Comparison of ENCODE assay signal across 8 mouse cellular contexts in genomic region chr9:59692145-59692544, GRCm38 (mm10). TPM values are rescaled to one million over a fixed set of nuclear protein-coding genes. Genes with fewer than 3 reads are reported as not detected.
DNase-seq lines count a peak whose midpoint lies in the region; ATAC-seq and TF ChIP-seq lines count a peak whose summit lies in the region.

No protein-coding gene starts in this region.

- no peaks in the 10 kb centered on the region for H3K36me3 ChIP-seq in hindbrain, postnatal 0 days (ENCODE audit: insufficient read depth, low read length)
- no peaks in the 10 kb centered on the region for H3K36me3 ChIP-seq in liver, embryonic 13.5 days
- H3K36me3 ChIP-seq in neural tube, embryonic 13.5 days, result no peaks in the 10 kb centered on the region

- H3K4me1 ChIP-seq in hindbrain, postnatal 0 days (ENCODE audit: insufficient read depth, low read length), result peaks cover 10% of the 10 kb centered on the region
- peaks cover 4% of the 10 kb centered on the region; the same call in 1 of the 2 replicates for H3K4me1 ChIP-seq in liver, embryonic 13.5 days (replicated peaks)
- peaks cover 18% of the 10 kb centered on the region for H3K4me1 ChIP-seq in neural tube, embryonic 13.5 days (replicated peaks)

- H3K27ac ChIP-seq in hindbrain, postnatal 0 days, result peak overlapping the region; percentile 54
- no peak overlapping the region for H3K27ac ChIP-seq in liver, embryonic 13.5 days
- 0 out of 2 replicates have a peak overlapping the region, but pooled peaks have one; percentile 28 for H3K27ac ChIP-seq in neural tube, embryonic 13.5 days (replicated peaks)

- 13% methylated on average over 9 of the region's 9 CpGs for WGBS in hindbrain, postnatal 0 days
- 47% methylated on average over 9 of the region's 9 CpGs for WGBS in liver, embryonic 13.5 days (ENCODE audit: insufficient replicate concordance)
- WGBS in neural tube, embryonic 13.5 days, result 37% methylated on average over 9 of the region's 9 CpGs

- no peaks in the 10 kb centered on the region for H3K9me3 ChIP-seq in hindbrain, postnatal 0 days (ENCODE audit: low read length)
- H3K9me3 ChIP-seq in liver, embryonic 13.5 days (replicated peaks), result no peaks in the 10 kb centered on the region
- no peaks in the 10 kb centered on the region for H3K9me3 ChIP-seq in neural tube, embryonic 13.5 days

- DNase-seq in frontal cortex, postnatal 14 days (ENCODE audit: low spot score in 2 of 2), result no peak
- DNase-seq in adrenal gland, adult 8-10 months, result peak; percentile 32
- peak; percentile 79 for DNase-seq in fibroblast of lung, adult 2 months (ENCODE audit: low read depth)
- DNase-seq in hindbrain, postnatal 0 days (ENCODE audit: low spot score), result peak; percentile 65
- no peak for DNase-seq in liver, embryonic 13.5 days
- no peak for DNase-seq in yolk sac, embryonic 10.5 days (ENCODE audit: low spot score)

- peak; percentile 59 for ATAC-seq in frontal cortex, adult (ENCODE audit: low TSS enrichment)
- ATAC-seq in hindbrain, postnatal 0 days, result peak; percentile 84
- no peak for ATAC-seq in liver, embryonic 13.5 days (ENCODE audit: low read depth)
- peak; percentile 78 for ATAC-seq in neural tube, embryonic 13.5 days (ENCODE audit: low read depth)

- peak overlapping the region; percentile 38 for H3K9ac ChIP-seq in hindbrain, postnatal 0 days (replicated peaks; ENCODE audit: low read length)
- H3K9ac ChIP-seq in liver, embryonic 13.5 days, result no peak overlapping the region
- 0 out of 2 replicates have a peak overlapping the region, but pooled peaks have one; percentile 50 for H3K9ac ChIP-seq in neural tube, embryonic 13.5 days

- H3K27me3 ChIP-seq in hindbrain, postnatal 0 days (ENCODE audit: insufficient read depth, low read length), result no peaks in the 10 kb centered on the region
- peaks cover 34% of the 10 kb centered on the region for H3K27me3 ChIP-seq in liver, embryonic 13.5 days
- no peaks in the 10 kb centered on the region; the same call in 1 of the 2 replicates for H3K27me3 ChIP-seq in neural tube, embryonic 13.5 days

- H3K4me3 ChIP-seq in hindbrain, postnatal 0 days (ENCODE audit: low read length), result peak overlapping the region; percentile 31
- H3K4me3 ChIP-seq in liver, embryonic 13.5 days (replicated peaks), result no peak overlapping the region
- peak overlapping the region; percentile 21 for H3K4me3 ChIP-seq in neural tube, embryonic 13.5 days

- H3K4me2 ChIP-seq in hindbrain, postnatal 0 days (ENCODE audit: low read depth, low read length), result peak overlapping the region; percentile 61
- peak overlapping the region; percentile 41; the same call in 1 of the 2 replicates for H3K4me2 ChIP-seq in liver, embryonic 13.5 days
- peak overlapping the region; percentile 53 for H3K4me2 ChIP-seq in neural tube, embryonic 13.5 days

- TF ChIP-seq CTCF in hindbrain, postnatal 0 days (IDR thresholded peaks at IDR 0.05; ENCODE audit: low read depth), result no peak

RNA-seq across cellular contexts. Expression of gene Gramd2, which starts 12.2 kb away (rescaled TPM):
- total RNA-seq in adrenal gland, adult 8-10 months (2022), result under 1 TPM in 3 of 4 experiments, not detected in 1; 0.07 to 0.20 (median 0.11) TPM
- 5.0 and 11.2 TPM in 2 replicates for total RNA-seq in hindbrain, postnatal 0 days (2014; rRNA removed)
- 2.9 and 4.0 TPM in 2 replicates for polyA plus RNA-seq in hindbrain, postnatal 0 days (2015; fragmentation: Nextera tagmentation; extraction: Ambion mirVana)
- 0.05 TPM in 1 of 2 replicates, not detected in the other for polyA plus RNA-seq in liver, embryonic 13.5 days (2015; fragmentation: Nextera tagmentation; extraction: Ambion mirVana)
- polyA plus RNA-seq in neural tube, embryonic 13.5 days (2015; fragmentation: Nextera tagmentation; extraction: Ambion mirVana), result 1.3 and 1.9 TPM in 2 replicates

RNA-seq across cellular contexts. Expression of gene Pkm, which starts 36.0 kb away (rescaled TPM):
- total RNA-seq in adrenal gland, adult 8-10 months (2022), result 100 to 1,000 TPM; 565 to 846 (median 715) TPM
- 945 and 948 TPM in 2 replicates for total RNA-seq in hindbrain, postnatal 0 days (2014; rRNA removed)
- polyA plus RNA-seq in hindbrain, postnatal 0 days (2015; fragmentation: Nextera tagmentation; extraction: Ambion mirVana), result 864 and 883 TPM in 2 replicates
- polyA plus RNA-seq in liver, embryonic 13.5 days (2015; fragmentation: Nextera tagmentation; extraction: Ambion mirVana), result 229 and 232 TPM in 2 replicates
- 1,094 and 1,196 TPM in 2 replicates for polyA plus RNA-seq in neural tube, embryonic 13.5 days (2015; fragmentation: Nextera tagmentation; extraction: Ambion mirVana)

RNA-seq across cellular contexts. Expression of gene Senp8, which starts 58.4 kb away (rescaled TPM):
- total RNA-seq in adrenal gland, adult 8-10 months (2022), result 10 to 100 TPM in 3 of 4 experiments, 1 to 10 TPM in 1; 9.8 to 16.5 (median 11.5) TPM
- total RNA-seq in hindbrain, postnatal 0 days (2014; rRNA removed), result 2.4 and 8.2 TPM in 2 replicates
- 4.3 and 5.6 TPM in 2 replicates for polyA plus RNA-seq in hindbrain, postnatal 0 days (2015; fragmentation: Nextera tagmentation; extraction: Ambion mirVana)
- polyA plus RNA-seq in liver, embryonic 13.5 days (2015; fragmentation: Nextera tagmentation; extraction: Ambion mirVana), result 4.4 and 4.7 TPM in 2 replicates
- 12.7 and 13.2 TPM in 2 replicates for polyA plus RNA-seq in neural tube, embryonic 13.5 days (2015; fragmentation: Nextera tagmentation; extraction: Ambion mirVana)

RNA-seq across cellular contexts. Expression of gene Myo9a, which starts 58.6 kb away (rescaled TPM):
- 10 to 100 TPM; 13.4 to 26.5 (median 16.8) TPM for total RNA-seq in adrenal gland, adult 8-10 months (2022)
- total RNA-seq in hindbrain, postnatal 0 days (2014; rRNA removed), result 25.0 and 46.3 TPM in 2 replicates
- polyA plus RNA-seq in hindbrain, postnatal 0 days (2015; fragmentation: Nextera tagmentation; extraction: Ambion mirVana), result 14.4 and 15.4 TPM in 2 replicates
- polyA plus RNA-seq in liver, embryonic 13.5 days (2015; fragmentation: Nextera tagmentation; extraction: Ambion mirVana), result 2.5 and 3.0 TPM in 2 replicates
- polyA plus RNA-seq in neural tube, embryonic 13.5 days (2015; fragmentation: Nextera tagmentation; extraction: Ambion mirVana), result 23.4 and 26.4 TPM in 2 replicates

Comparison
In these comparisons a context has a peak if more than half of its experiments do, and no peak if none do; other contexts are left out.
1. DNase-seq: peak in adrenal gland, adult 8-10 months (single experiment), fibroblast of lung, adult 2 months (single experiment) and hindbrain, postnatal 0 days (single experiment); none in frontal cortex, postnatal 14 days (0 of 2), liver, embryonic 13.5 days (single experiment) and yolk sac, embryonic 10.5 days (single experiment).
2. Peak in every context shown above with its lines, with median percentiles within 50 percentile points of each other: H3K4me2 ChIP-seq.